ENCODE assay signal across 17 mouse cellular contexts in genomic region chr6:18446917-18447316, GRCm38 (mm10).
DNase-seq lines count a peak whose midpoint lies in the region; ATAC-seq and TF ChIP-seq lines count a peak whose summit lies in the region.
"Had no signal": no experiment of that assay in that cellular context is flagged by ENCODE, and none has a peak within 500 bp of the region (broad histone marks: within the 10 kb centered on the region; RNA-seq: fewer than 3 reads in every experiment).

No protein-coding gene starts in this region.

- H3K27ac ChIP-seq in left cerebral cortex, adult 2 months: peak overlapping the region; percentile 86
- H3K27ac ChIP-seq in hindbrain, embryonic 14.5 days: peak overlapping the region; percentile 67
- peak overlapping the region; percentile 75 for H3K27ac ChIP-seq in midbrain, embryonic 14.5 days (replicated peaks; ENCODE audit: low read depth, low read length)
- no peak overlapping the region for H3K27ac ChIP-seq in gastrocnemius, adult 2 months
- H3K27ac ChIP-seq: embryonic facial prominence, embryonic 13.5 days; heart, embryonic 10.5 days; kidney, postnatal 0 days; liver, embryonic 13.5 days; stomach, embryonic 15.5 days had no signal

- 21% methylated on average over 7 of the region's 7 CpGs for WGBS in hindbrain, embryonic 14.5 days
- 12% methylated on average over 7 of the region's 7 CpGs for WGBS in midbrain, embryonic 14.5 days

- H3K9me3 ChIP-seq in hindbrain, embryonic 14.5 days (ENCODE audit: control insufficient read depth, low read length): no peaks in the 10 kb centered on the region
- H3K9me3 ChIP-seq in midbrain, embryonic 14.5 days (ENCODE audit: control insufficient read depth, low read length): no peaks in the 10 kb centered on the region
- H3K9me3 ChIP-seq: embryonic facial prominence, embryonic 13.5 days; heart, embryonic 10.5 days; liver, embryonic 13.5 days; stomach, embryonic 15.5 days had no signal

- DNase-seq in left cerebral cortex, adult 2 months (ENCODE audit: extremely low spot score in 1 of 2, low spot score in 2 of 2): no peak
- no peak for DNase-seq in left cerebral cortex, adult 9 months (ENCODE audit: low spot score in 2 of 2)
- DNase-seq in hindbrain, embryonic 14.5 days (ENCODE audit: low spot score): no peak
- DNase-seq in midbrain, embryonic 14.5 days: peak; percentile 41
- DNase-seq in heart, postnatal 36 days: no peak
- no peak for DNase-seq in gastrocnemius, adult 2 months
- no peak for DNase-seq in urinary bladder, postnatal 36 days (ENCODE audit: low spot score in 2 of 2)
- no peak for DNase-seq in left cerebral cortex, postnatal 25 days (ENCODE audit: low spot score in 2 of 2)
- DNase-seq: gastrocnemius, postnatal 25 days; liver, embryonic 13.5 days; thymus, postnatal 14 days had no signal

- peaks cover 11% of the 10 kb centered on the region; the same call in 1 of the 2 replicates for H3K36me3 ChIP-seq in hindbrain, embryonic 14.5 days (replicated peaks; ENCODE audit: control insufficient read depth, insufficient read depth)
- H3K36me3 ChIP-seq in midbrain, embryonic 14.5 days (ENCODE audit: control insufficient read depth, insufficient read depth, low read length): 0 out of 2 replicates have a peak, but pooled peaks cover 3% of the 10 kb centered on the region
- H3K36me3 ChIP-seq: heart, embryonic 10.5 days; liver, embryonic 13.5 days; stomach, embryonic 15.5 days had no signal

- intact Hi-C loops in left cerebral cortex, adult 2 months (cut with DNase I): loop anchor here (5.0 kb wide), 1 partner anchor 65 kb away; the partner anchor contains the start of gene Cttnbp2
- intact Hi-C loops in heart, postnatal 36 days (cut with DNase I): no loop called here
- intact Hi-C loops in gastrocnemius, adult 2 months (cut with DNase I): no loop called here
- intact Hi-C loops in left cerebral cortex, postnatal 25 days (cut with DNase I): loop anchor here (5.0 kb wide), 1 partner anchor 65 kb away; the partner anchor contains the start of gene Cttnbp2

- TF ChIP-seq CTCF in left cerebral cortex, adult 2 months (IDR thresholded peaks at IDR 0.05): no peak
- TF ChIP-seq CTCF in gastrocnemius, adult 2 months (IDR thresholded peaks at IDR 0.05): no peak

- H3K4me3 ChIP-seq in left cerebral cortex, adult 2 months: no peak overlapping the region
- H3K4me3 ChIP-seq in hindbrain, embryonic 14.5 days (replicated peaks; ENCODE audit: low read length): no peak overlapping the region
- H3K4me3 ChIP-seq in midbrain, embryonic 14.5 days (replicated peaks; ENCODE audit: low read depth, low read length): no peak overlapping the region
- no peak overlapping the region for H3K4me3 ChIP-seq in gastrocnemius, adult 2 months
- H3K4me3 ChIP-seq: embryonic facial prominence, embryonic 13.5 days; heart, embryonic 10.5 days; liver, embryonic 13.5 days; stomach, embryonic 15.5 days had no signal

- H3K27me3 ChIP-seq in hindbrain, embryonic 14.5 days (ENCODE audit: control insufficient read depth, insufficient read depth, low read length): no peaks in the 10 kb centered on the region
- no peaks in the 10 kb centered on the region for H3K27me3 ChIP-seq in midbrain, embryonic 14.5 days (ENCODE audit: control insufficient read depth, insufficient read depth, low read length)
- H3K27me3 ChIP-seq: embryonic facial prominence, embryonic 13.5 days; liver, embryonic 13.5 days; Patski; stomach, embryonic 15.5 days had no signal

- H3K4me2 ChIP-seq in hindbrain, embryonic 14.5 days (replicated peaks): no peak overlapping the region
- H3K4me2 ChIP-seq in midbrain, embryonic 14.5 days (ENCODE audit: low read length): no peak overlapping the region
- H3K4me2 ChIP-seq: embryonic facial prominence, embryonic 13.5 days; liver, embryonic 13.5 days; stomach, embryonic 15.5 days had no signal

- peak; percentile 60; the same call in 1 of the 2 replicates for ATAC-seq in hindbrain, embryonic 14.5 days (ENCODE audit: low FRiP score)
- ATAC-seq in midbrain, embryonic 14.5 days (ENCODE audit: low FRiP score, low TSS enrichment): peak; percentile 58
- ATAC-seq: intestine, postnatal 0 days; Patski had no signal

- no peaks in the 10 kb centered on the region; the same call in none of the 2 replicates for H3K4me1 ChIP-seq in hindbrain, embryonic 14.5 days (replicated peaks; ENCODE audit: control insufficient read depth, insufficient read depth, low read length)
- peaks cover 12% of the 10 kb centered on the region for H3K4me1 ChIP-seq in midbrain, embryonic 14.5 days (ENCODE audit: control insufficient read depth, insufficient read depth, low read length)
- H3K4me1 ChIP-seq: embryonic facial prominence, embryonic 13.5 days; heart, embryonic 10.5 days; stomach, embryonic 15.5 days had no signal

- H3K9ac ChIP-seq in hindbrain, embryonic 14.5 days: no peak overlapping the region
- no peak overlapping the region for H3K9ac ChIP-seq in midbrain, embryonic 14.5 days (replicated peaks; ENCODE audit: low read length)
- H3K9ac ChIP-seq: embryonic facial prominence, embryonic 13.5 days; liver, embryonic 13.5 days; stomach, embryonic 15.5 days had no signal

Comparison
In these comparisons a context has a peak if more than half of its experiments do, and no peak if none do; other contexts are left out.
1. intact Hi-C loops: an anchor here in left cerebral cortex, adult 2 months (5.0 kb wide) and left cerebral cortex, postnatal 25 days (5.0 kb wide); none called in heart, postnatal 36 days and gastrocnemius, adult 2 months.